17 mouse cellular contexts compared by ENCODE assay signal in genomic region chr1:119108578-119108977, GRCm38 (mm10). TPM values are rescaled to one million over a fixed set of nuclear protein-coding genes. Genes with fewer than 3 reads are reported as not detected.
"Had no signal": no experiment of that assay in that cellular context is flagged by ENCODE, and none has a peak within 500 bp of the region (broad histone marks: within the 10 kb centered on the region; RNA-seq: fewer than 3 reads in every experiment).

No protein-coding gene starts in this region.

- DNase-seq: kidney, adult 11 months; kidney, postnatal 14 days; liver, embryonic 13.5 days; liver, postnatal 0 days; lung, postnatal 14 days; right cerebral cortex, adult 18-20 months; right cerebral cortex, postnatal 25 days; thymus, adult 18-20 months; thymus, postnatal 25 days had no signal

- ATAC-seq: liver, postnatal 0 days; midbrain, embryonic 15.5 days had no signal

- H3K4me1 ChIP-seq: limb, embryonic 15.5 days; liver, embryonic 13.5 days; lung, embryonic 15.5 days; megakaryocyte, embryonic 14.5 days; midbrain, embryonic 15.5 days; neural tube, embryonic 15.5 days had no signal

- H3K4me2 ChIP-seq: kidney, embryonic 15.5 days; limb, embryonic 15.5 days; liver, embryonic 13.5 days; lung, embryonic 15.5 days; midbrain, embryonic 11.5 days; midbrain, embryonic 15.5 days; neural tube, embryonic 15.5 days had no signal

- H3K9me3 ChIP-seq: kidney, embryonic 15.5 days; limb, embryonic 15.5 days; liver, embryonic 13.5 days; lung, embryonic 15.5 days; midbrain, embryonic 15.5 days; neural tube, embryonic 15.5 days had no signal

- H3K4me3 ChIP-seq: kidney, embryonic 15.5 days; limb, embryonic 15.5 days; liver, embryonic 13.5 days; lung, embryonic 15.5 days; megakaryocyte, embryonic 14.5 days; midbrain, embryonic 15.5 days; neural tube, embryonic 15.5 days had no signal

- H3K27ac ChIP-seq: kidney, embryonic 15.5 days; limb, embryonic 15.5 days; liver, embryonic 13.5 days; lung, embryonic 15.5 days; macrophage; midbrain, embryonic 15.5 days; neural tube, embryonic 15.5 days had no signal

- H3K9ac ChIP-seq: kidney, embryonic 15.5 days; limb, embryonic 15.5 days; liver, embryonic 13.5 days; liver, postnatal 0 days; lung, embryonic 15.5 days; midbrain, embryonic 15.5 days; neural tube, embryonic 15.5 days had no signal

- H3K27me3 ChIP-seq: kidney, embryonic 15.5 days; limb, embryonic 15.5 days; liver, embryonic 13.5 days; lung, embryonic 15.5 days; megakaryocyte, embryonic 14.5 days; midbrain, embryonic 15.5 days; neural tube, embryonic 15.5 days had no signal

- H3K36me3 ChIP-seq: kidney, embryonic 15.5 days; limb, embryonic 15.5 days; liver, embryonic 13.5 days; lung, embryonic 15.5 days; midbrain, embryonic 15.5 days; neural tube, embryonic 15.5 days had no signal

RNA-seq across cellular contexts. Expression of gene Gli2, which starts 55.2 kb away (rescaled TPM):
- polyA plus RNA-seq: macrophage had no signal
